Mouse (Mus musculus): ENCODE measurements around the gene Mef2c.

Gene Mef2c

GRCm38 (mm10) chr13:83604785-83605184, 101.0 kb downstream of the Mef2c start:
- in situ Hi-C loops (cut with MboI; ENCODE audit: low sequenced_read_pairs), result no loop called here

GRCm38 (mm10) chr13:83607883-83608581, 104.2 kb downstream of the Mef2c start:
- in situ Hi-C loops (cut with MboI; ENCODE audit: low sequenced_read_pairs), result no loop called here

GRCm38 (mm10) chr13:83608851-83609516, 105.2 kb downstream of the Mef2c start:
- in situ Hi-C loops (cut with MboI; ENCODE audit: low sequenced_read_pairs), result no loop called here

GRCm38 (mm10) chr13:83609517-83609878, 105.7 kb downstream of the Mef2c start:
- in situ Hi-C loops (cut with MboI; ENCODE audit: low sequenced_read_pairs), result no loop called here

GRCm38 (mm10) chr13:83610124-83610523, 106.3 kb downstream of the Mef2c start:
- in situ Hi-C loops (cut with MboI; ENCODE audit: low sequenced_read_pairs), result no loop called here

GRCm38 (mm10) chr13:83612195-83612594, 108.4 kb downstream of the Mef2c start:
- in situ Hi-C loops (cut with MboI; ENCODE audit: low sequenced_read_pairs), result no loop called here

- in situ Hi-C loops (cut with MboI; ENCODE audit: low sequenced_read_pairs), result no loop called here
These were observed 112.0 kb downstream of the Mef2c start for GRCm38 (mm10) chr13:83615875-83616274.

GRCm38 (mm10) chr13:83624651-83625050, 120.8 kb downstream of the Mef2c start:
- in situ Hi-C loops (cut with MboI; ENCODE audit: low sequenced_read_pairs), result no loop called here

GRCm38 (mm10) chr13:83627429-83627828, 123.6 kb downstream of the Mef2c start:
- in situ Hi-C loops (cut with MboI; ENCODE audit: low sequenced_read_pairs), result no loop called here

- in situ Hi-C loops (cut with MboI; ENCODE audit: low sequenced_read_pairs), result no loop called here
These were observed 124.3 kb downstream of the Mef2c start for GRCm38 (mm10) chr13:83628139-83628538.

- in situ Hi-C loops (cut with MboI; ENCODE audit: low sequenced_read_pairs), result no loop called here
These were observed 129.3 kb downstream of the Mef2c start for GRCm38 (mm10) chr13:83633155-83633554.

GRCm38 (mm10) chr13:83635218-83635617, 131.4 kb downstream of the Mef2c start:
- in situ Hi-C loops (cut with MboI; ENCODE audit: low sequenced_read_pairs), result no loop called here

- in situ Hi-C loops (cut with MboI; ENCODE audit: low sequenced_read_pairs), result no loop called here
These were observed 133.8 kb downstream of the Mef2c start for GRCm38 (mm10) chr13:83637666-83638065.

GRCm38 (mm10) chr13:83638735-83639134, 134.9 kb downstream of the Mef2c start:
- in situ Hi-C loops (cut with MboI; ENCODE audit: low sequenced_read_pairs), result no loop called here

- in situ Hi-C loops (cut with MboI; ENCODE audit: low sequenced_read_pairs), result no loop called here
These were observed 145.2 kb downstream of the Mef2c start for GRCm38 (mm10) chr13:83649051-83649450.

- in situ Hi-C loops (cut with MboI; ENCODE audit: low sequenced_read_pairs), result loop anchor here (25.0 kb wide), 2 partner anchors 563 to 1713 kb away; no protein-coding TSS in a partner anchor
These were observed 146.1 kb downstream of the Mef2c start for GRCm38 (mm10) chr13:83649795-83650476.

GRCm38 (mm10) chr13:83650807-83651206, 147.0 kb downstream of the Mef2c start:
- in situ Hi-C loops (cut with MboI; ENCODE audit: low sequenced_read_pairs), result loop anchor here (25.0 kb wide), 2 partner anchors 564 to 1714 kb away; no protein-coding TSS in a partner anchor

- in situ Hi-C loops (cut with MboI; ENCODE audit: low sequenced_read_pairs), result loop anchor here (25.0 kb wide), 2 partner anchors 565 to 1715 kb away; no protein-coding TSS in a partner anchor
These were observed 148.2 kb downstream of the Mef2c start for GRCm38 (mm10) chr13:83651941-83652548.

GRCm38 (mm10) chr13:83652560-83652959, 148.7 kb downstream of the Mef2c start:
- in situ Hi-C loops (cut with MboI; ENCODE audit: low sequenced_read_pairs), result loop anchor here (25.0 kb wide), 2 partner anchors 565 to 1715 kb away; no protein-coding TSS in a partner anchor

- in situ Hi-C loops (cut with MboI; ENCODE audit: low sequenced_read_pairs), result loop anchor here (25.0 kb wide), 2 partner anchors 568 to 1718 kb away; no protein-coding TSS in a partner anchor
These were observed 151.3 kb downstream of the Mef2c start for GRCm38 (mm10) chr13:83654889-83655769.
